Mouse (Mus musculus): ENCODE measurements around the gene Itpr1. TPM values are rescaled to one million over a fixed set of nuclear protein-coding genes. Genes with fewer than 3 reads are reported as not detected.

Gene Itpr1
- polyA plus RNA-seq, 1 experiment from 2014 or later = 15.6 TPM

GRCm38 (mm10) chr6:108518552-108518951 is 305.7 kb downstream of the Itpr1 start:
- no peak overlapping the region for H3K9ac ChIP-seq (ENCODE audit: low read length)
- no peaks in the 10 kb centered on the region for H3K9me3 ChIP-seq (ENCODE audit: control insufficient read depth, low read length)
- H3K4me1 ChIP-seq (replicated peaks; ENCODE audit: control insufficient read depth, insufficient read depth, low read length) = peaks cover 9% of the 10 kb centered on the region
- 0 out of 2 replicates have a peak, but pooled peaks have one; percentile 40 for ATAC-seq (replicated peaks; ENCODE audit: low FRiP score, low TSS enrichment, low read depth)
- no peak for DNase-seq (ENCODE audit: low spot score)
- H3K27ac ChIP-seq (ENCODE audit: low read depth) = no peak overlapping the region
- WGBS = 38% methylated on average over 14 of the region's 14 CpGs
- no peak overlapping the region for H3K4me2 ChIP-seq (ENCODE audit: low read length)
- no peaks in the 10 kb centered on the region for H3K27me3 ChIP-seq (replicated peaks; ENCODE audit: control insufficient read depth, insufficient read depth, low read length)
- peaks cover 25% of the 10 kb centered on the region for H3K36me3 ChIP-seq (ENCODE audit: control insufficient read depth, insufficient read depth, low read length)
- no peak overlapping the region for H3K4me3 ChIP-seq (ENCODE audit: low read depth, low read length)

- ATAC-seq (replicated peaks; ENCODE audit: low FRiP score, low TSS enrichment, low read depth) = no peak
- WGBS = 77% methylated on average over 9 of the region's 9 CpGs
- no peak overlapping the region for H3K4me3 ChIP-seq (ENCODE audit: low read depth, low read length)
Observed at GRCm38 (mm10) chr6:108519327-108519726, 306.4 kb downstream of the Itpr1 start.

DNA sequence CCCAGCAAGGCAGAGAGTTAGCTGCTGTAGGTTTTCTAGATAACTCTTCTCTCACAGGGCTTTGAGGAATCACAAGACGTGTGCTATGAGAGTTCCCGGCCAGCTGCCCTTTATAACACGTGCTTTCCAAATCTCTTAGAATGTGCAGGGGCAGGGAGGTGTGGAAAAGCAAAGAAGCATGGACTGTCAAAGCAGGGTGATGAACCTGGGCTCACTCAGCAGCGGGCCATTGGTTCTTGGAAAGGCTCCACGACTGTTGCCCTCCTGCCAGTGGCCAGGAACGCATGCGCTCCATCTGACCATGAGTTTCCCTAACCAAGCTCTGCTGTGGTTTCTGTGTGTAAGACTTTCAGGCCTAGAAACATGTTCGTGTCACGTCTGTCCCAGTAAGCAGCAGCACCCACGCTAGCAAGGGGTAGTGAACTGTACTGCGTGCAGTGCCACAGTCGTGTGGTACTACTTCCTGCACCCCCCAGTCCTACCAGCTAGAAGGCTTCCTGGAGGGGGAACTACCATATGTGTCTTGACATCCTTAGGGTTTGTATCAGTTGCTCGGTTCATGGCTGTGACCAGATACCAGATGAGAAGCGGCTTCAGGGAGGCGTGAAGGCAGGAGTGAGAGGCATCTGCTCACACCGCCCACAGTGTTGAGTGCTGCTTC is 311.2 kb downstream of the Itpr1 start:
- no peak for ATAC-seq (replicated peaks; ENCODE audit: low FRiP score, low TSS enrichment, low read depth)
- peaks cover 27% of the 10 kb centered on the region for H3K36me3 ChIP-seq (ENCODE audit: control insufficient read depth, insufficient read depth, low read length)
- no peak for DNase-seq (ENCODE audit: low spot score)

More at GRCm38 (mm10) chr6:108519327-108519726, 306.4 kb downstream of the Itpr1 start:
- Histone ChIP-seq H3K9ac (ENCODE audit: low read length) (no peak overlapping the region), H3K4me2 (ENCODE audit: low read length) (no peak overlapping the region), H3K4me1 (replicated peaks; ENCODE audit: control insufficient read depth, insufficient read depth, low read length) (peaks cover 9% of the 10 kb centered on the region), H3K27me3 (replicated peaks; ENCODE audit: control insufficient read depth, insufficient read depth, low read length) (no peaks in the 10 kb centered on the region), H3K27ac (ENCODE audit: low read depth) (no peak overlapping the region), H3K9me3 (ENCODE audit: control insufficient read depth, low read length) (no peaks in the 10 kb centered on the region), H3K36me3 (ENCODE audit: control insufficient read depth, insufficient read depth, low read length) (peaks cover 33% of the 10 kb centered on the region)
- DNase-seq (ENCODE audit: low spot score) = no peak

DNA sequence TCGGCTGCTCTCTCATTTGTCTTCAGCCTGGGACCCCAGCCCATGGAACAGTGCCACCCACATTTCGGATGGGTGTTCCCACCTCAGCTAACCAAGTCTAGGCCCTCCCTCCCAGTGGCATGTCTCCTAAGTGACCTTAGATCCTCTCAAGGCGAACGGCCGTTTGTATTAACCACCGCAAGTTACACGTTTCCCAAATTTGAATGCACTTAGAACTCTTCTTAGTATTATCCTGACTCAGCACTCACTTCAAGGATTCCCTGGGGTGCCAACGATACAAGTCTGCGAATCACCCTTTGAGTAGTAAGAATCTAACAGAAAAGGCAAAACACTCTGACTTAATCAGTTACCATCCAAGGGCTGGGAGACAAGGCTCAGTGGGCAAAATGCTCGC is 311.7 kb downstream of the Itpr1 start:
- ATAC-seq (replicated peaks; ENCODE audit: low FRiP score, low TSS enrichment, low read depth) = no peak
- no peak overlapping the region for H3K9ac ChIP-seq (ENCODE audit: low read length)
- H3K27me3 ChIP-seq (replicated peaks; ENCODE audit: control insufficient read depth, insufficient read depth, low read length) = no peaks in the 10 kb centered on the region
- no peak overlapping the region for H3K4me2 ChIP-seq (ENCODE audit: low read length)
- H3K4me1 ChIP-seq (replicated peaks; ENCODE audit: control insufficient read depth, insufficient read depth, low read length) = 0 out of 2 replicates have a peak, but pooled peaks cover 3% of the 10 kb centered on the region
- 93% methylated on average over 10 of the region's 10 CpGs for WGBS
- no peaks in the 10 kb centered on the region for H3K9me3 ChIP-seq (ENCODE audit: control insufficient read depth, low read length)
- H3K36me3 ChIP-seq (ENCODE audit: control insufficient read depth, insufficient read depth, low read length) = peaks cover 22% of the 10 kb centered on the region; the same call in 1 of the 2 replicates
- DNase-seq (ENCODE audit: low spot score) = no peak
- H3K4me3 ChIP-seq (ENCODE audit: low read depth, low read length) = no peak overlapping the region
- H3K27ac ChIP-seq (ENCODE audit: low read depth) = no peak overlapping the region

More for the DNA sequence above, 311.2 kb downstream of the Itpr1 start:
- no peak overlapping the region for H3K27ac ChIP-seq (ENCODE audit: low read depth)
- H3K4me2 ChIP-seq (ENCODE audit: low read length) = no peak overlapping the region
- WGBS = 92% methylated on average over 16 of the region's 16 CpGs
- H3K27me3 ChIP-seq (replicated peaks; ENCODE audit: control insufficient read depth, insufficient read depth, low read length) = no peaks in the 10 kb centered on the region
- H3K9ac ChIP-seq (ENCODE audit: low read length) = no peak overlapping the region
- no peaks in the 10 kb centered on the region for H3K9me3 ChIP-seq (ENCODE audit: control insufficient read depth, low read length)
- 0 out of 2 replicates have a peak, but pooled peaks cover 3% of the 10 kb centered on the region for H3K4me1 ChIP-seq (replicated peaks; ENCODE audit: control insufficient read depth, insufficient read depth, low read length)
- no peak overlapping the region for H3K4me3 ChIP-seq (ENCODE audit: low read depth, low read length)

DNA sequence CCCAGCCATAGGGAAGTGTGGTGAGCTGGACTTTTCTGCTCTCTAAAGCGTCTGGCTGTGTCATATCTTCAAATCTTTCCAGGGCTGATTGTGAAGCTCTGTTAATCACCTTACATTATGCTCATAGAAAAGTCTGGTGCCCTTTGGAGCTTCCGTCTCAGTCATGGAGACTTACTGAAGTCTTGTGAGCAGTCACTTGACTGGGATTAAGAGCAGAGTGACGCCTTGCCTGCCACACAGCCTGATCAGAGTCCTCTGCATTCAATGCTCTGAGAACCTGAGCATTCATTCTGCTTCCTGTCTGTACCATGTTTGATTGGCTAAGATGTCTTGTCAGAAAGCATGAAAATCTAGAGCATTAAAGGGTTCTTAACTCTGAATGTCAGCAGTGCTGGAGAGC is 314.7 kb downstream of the Itpr1 start:
- 89% methylated on average over 3 of the region's 3 CpGs for WGBS

DNA sequence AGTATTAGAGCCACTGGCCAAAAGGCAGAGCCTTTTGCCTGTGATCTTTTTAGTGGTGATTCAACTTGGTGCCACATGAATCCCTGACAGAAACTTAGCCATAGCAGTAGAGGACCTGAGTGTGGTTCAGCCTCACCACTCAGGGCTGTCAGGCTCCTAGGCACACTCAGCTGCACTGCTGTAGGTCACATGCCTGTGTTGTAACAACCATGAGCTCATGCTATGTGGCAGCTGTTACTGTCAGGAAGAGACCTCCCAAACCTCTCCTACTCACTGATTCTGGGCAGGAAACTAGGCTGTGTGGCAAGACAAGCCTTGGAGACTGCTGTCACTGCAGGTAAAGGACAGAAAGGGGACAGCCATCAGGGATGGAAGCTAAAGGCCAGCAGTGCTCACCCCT is 315.1 kb downstream of the Itpr1 start:
- Histone ChIP-seq H3K4me1 (replicated peaks; ENCODE audit: control insufficient read depth, insufficient read depth, low read length) (peaks cover 22% of the 10 kb centered on the region), H3K9me3 (ENCODE audit: control insufficient read depth, low read length) (no peaks in the 10 kb centered on the region), H3K4me2 (ENCODE audit: low read length) (no peak overlapping the region), H3K27me3 (replicated peaks; ENCODE audit: control insufficient read depth, insufficient read depth, low read length) (no peaks in the 10 kb centered on the region), H3K9ac (ENCODE audit: low read length) (no peak overlapping the region), H3K27ac (ENCODE audit: low read depth) (no peak overlapping the region), H3K36me3 (ENCODE audit: control insufficient read depth, insufficient read depth, low read length) (peaks cover 13% of the 10 kb centered on the region; the same call in 1 of the 2 replicates), H3K4me3 (ENCODE audit: low read depth, low read length) (no peak overlapping the region)
- ATAC-seq (replicated peaks; ENCODE audit: low FRiP score, low TSS enrichment, low read depth) = no peak
- DNase-seq (ENCODE audit: low spot score) = no peak

More for the DNA sequence above, 314.7 kb downstream of the Itpr1 start:
- H3K27ac ChIP-seq (ENCODE audit: low read depth) = no peak overlapping the region
- peaks cover 15% of the 10 kb centered on the region; the same call in 1 of the 2 replicates for H3K36me3 ChIP-seq (ENCODE audit: control insufficient read depth, insufficient read depth, low read length)
- DNase-seq (ENCODE audit: low spot score) = no peak
- no peak overlapping the region for H3K4me3 ChIP-seq (ENCODE audit: low read depth, low read length)
- H3K27me3 ChIP-seq (replicated peaks; ENCODE audit: control insufficient read depth, insufficient read depth, low read length) = no peaks in the 10 kb centered on the region
- no peak overlapping the region for H3K9ac ChIP-seq (ENCODE audit: low read length)
- ATAC-seq (replicated peaks; ENCODE audit: low FRiP score, low TSS enrichment, low read depth) = no peak
- H3K4me1 ChIP-seq (replicated peaks; ENCODE audit: control insufficient read depth, insufficient read depth, low read length) = peaks cover 20% of the 10 kb centered on the region
- no peaks in the 10 kb centered on the region for H3K9me3 ChIP-seq (ENCODE audit: control insufficient read depth, low read length)
- H3K4me2 ChIP-seq (ENCODE audit: low read length) = no peak overlapping the region

DNA sequence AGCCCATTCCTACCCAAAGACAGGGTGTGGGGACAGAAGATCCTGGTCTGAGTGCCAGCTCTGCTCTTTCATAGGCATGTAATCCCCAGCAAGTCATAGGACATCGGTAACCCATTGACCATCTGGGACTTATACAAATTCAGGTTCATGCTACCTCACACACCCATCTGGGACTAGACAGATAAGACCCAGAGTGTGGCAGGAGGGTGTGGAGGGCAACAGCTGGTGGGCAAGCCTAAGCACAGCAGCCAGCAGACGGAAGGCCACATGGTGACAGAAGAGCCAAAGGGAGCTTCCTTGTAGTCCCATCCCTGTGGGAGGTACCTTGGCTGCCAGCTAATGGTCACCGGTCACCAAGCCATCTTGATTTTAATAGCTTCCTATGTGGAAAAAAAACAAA is 316.3 kb downstream of the Itpr1 start:
- no peak overlapping the region for H3K4me3 ChIP-seq (ENCODE audit: low read depth, low read length)
- no peak for ATAC-seq (replicated peaks; ENCODE audit: low FRiP score, low TSS enrichment, low read depth)
- H3K9me3 ChIP-seq (ENCODE audit: control insufficient read depth, low read length) = no peaks in the 10 kb centered on the region
- 0 out of 2 replicates have a peak, but pooled peaks cover 2% of the 10 kb centered on the region for H3K36me3 ChIP-seq (ENCODE audit: control insufficient read depth, insufficient read depth, low read length)
- H3K4me2 ChIP-seq (ENCODE audit: low read length) = no peak overlapping the region
- no peak overlapping the region for H3K27ac ChIP-seq (ENCODE audit: low read depth)
- no peak overlapping the region for H3K9ac ChIP-seq (ENCODE audit: low read length)
- DNase-seq (ENCODE audit: low spot score) = no peak
- 92% methylated on average over 3 of the region's 3 CpGs for WGBS
- H3K4me1 ChIP-seq (replicated peaks; ENCODE audit: control insufficient read depth, insufficient read depth, low read length) = peaks cover 22% of the 10 kb centered on the region
- H3K27me3 ChIP-seq (replicated peaks; ENCODE audit: control insufficient read depth, insufficient read depth, low read length) = no peaks in the 10 kb centered on the region

DNA sequence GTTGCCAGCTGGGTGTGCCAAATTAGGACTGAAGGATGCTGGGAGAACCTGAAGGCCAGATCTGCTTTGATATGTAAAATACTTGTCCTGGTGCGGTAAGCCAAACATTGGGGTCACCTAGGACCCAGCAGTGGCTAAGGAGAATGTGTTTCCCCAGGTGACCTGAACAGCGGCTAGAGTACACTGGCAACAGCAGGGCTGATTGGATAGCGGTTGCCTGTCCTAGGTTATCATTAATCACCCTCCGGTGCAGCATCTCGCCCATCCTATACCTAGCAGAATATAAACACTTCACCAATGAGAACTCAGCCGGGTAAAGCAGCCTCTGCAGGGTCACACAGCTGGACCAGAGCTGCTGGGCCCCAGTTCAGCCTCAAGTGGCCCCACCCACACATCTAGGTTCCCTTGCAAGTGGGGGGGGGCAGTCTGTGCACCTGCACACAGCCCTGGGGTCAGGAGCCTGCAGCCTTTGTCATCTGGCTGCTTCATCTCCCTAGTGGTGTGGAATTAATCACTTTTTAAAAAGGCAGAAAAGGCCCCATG is 318.0 kb downstream of the Itpr1 start:
- H3K4me1 ChIP-seq (replicated peaks; ENCODE audit: control insufficient read depth, insufficient read depth, low read length) = peaks cover 22% of the 10 kb centered on the region
- ATAC-seq (replicated peaks; ENCODE audit: low FRiP score, low TSS enrichment, low read depth) (no peak; the same call in 1 of the 2 replicates), DNase-seq (ENCODE audit: low spot score) (no peak)
- H3K4me3 ChIP-seq (ENCODE audit: low read depth, low read length) = no peak overlapping the region
- no peaks in the 10 kb centered on the region for H3K9me3 ChIP-seq (ENCODE audit: control insufficient read depth, low read length)
- no peak overlapping the region for H3K27ac ChIP-seq (ENCODE audit: low read depth)
- H3K9ac ChIP-seq (ENCODE audit: low read length) = no peak overlapping the region
- no peak overlapping the region for H3K4me2 ChIP-seq (ENCODE audit: low read length)
- no peaks in the 10 kb centered on the region for H3K27me3 ChIP-seq (replicated peaks; ENCODE audit: control insufficient read depth, insufficient read depth, low read length)
- WGBS = 26% methylated on average over 6 of the region's 6 CpGs
- no peaks in the 10 kb centered on the region for H3K36me3 ChIP-seq (ENCODE audit: control insufficient read depth, insufficient read depth, low read length)

Data from intestine, embryonic 14.5 days (tissue).